Mouse (Mus musculus): Measurements from ENCODE around the gene Cacnb4.

The Cacnb4 gene

GRCm38 (mm10) chr2:52647255-52647998, 29.2 kb downstream of the Cacnb4 start:
- DNase-seq, result no peak

- DNase-seq, result no peak
These were observed 33.0 kb downstream of the Cacnb4 start for GRCm38 (mm10) chr2:52643657-52644056.

- no peak for DNase-seq
These were observed 37.1 kb downstream of the Cacnb4 start for GRCm38 (mm10) chr2:52639530-52639875.

- no peak for DNase-seq
These were observed 37.6 kb downstream of the Cacnb4 start for GRCm38 (mm10) chr2:52638857-52639529.

GRCm38 (mm10) chr2:52638226-52638625, 38.4 kb downstream of the Cacnb4 start:
- DNase-seq, result no peak

GRCm38 (mm10) chr2:52636051-52636450, 40.6 kb downstream of the Cacnb4 start:
- DNase-seq, result no peak

- no peak for DNase-seq
These were observed 41.3 kb downstream of the Cacnb4 start for GRCm38 (mm10) chr2:52635358-52635757.

- DNase-seq, result peak; percentile 73
These were observed 43.8 kb downstream of the Cacnb4 start for GRCm38 (mm10) chr2:52632880-52633279.

- DNase-seq, result peak; percentile 40
These were observed 48.4 kb downstream of the Cacnb4 start for GRCm38 (mm10) chr2:52628186-52628585.

- no peak for DNase-seq
These were observed 50.4 kb downstream of the Cacnb4 start for GRCm38 (mm10) chr2:52626266-52626665.

GRCm38 (mm10) chr2:52625731-52626130, 50.9 kb downstream of the Cacnb4 start:
- DNase-seq, result no peak

GRCm38 (mm10) chr2:52623921-52624404, 52.7 kb downstream of the Cacnb4 start:
- DNase-seq, result no peak

GRCm38 (mm10) chr2:52623461-52623860, 53.2 kb downstream of the Cacnb4 start:
- DNase-seq, result peak; percentile 28

GRCm38 (mm10) chr2:52622616-52623015, 54.0 kb downstream of the Cacnb4 start:
- no peak for DNase-seq

GRCm38 (mm10) chr2:52619406-52619974, 57.1 kb downstream of the Cacnb4 start:
- no peak for DNase-seq

- DNase-seq, result no peak
These were observed 57.8 kb downstream of the Cacnb4 start for GRCm38 (mm10) chr2:52618804-52619203.

- DNase-seq, result no peak
These were observed 61.2 kb downstream of the Cacnb4 start for GRCm38 (mm10) chr2:52615429-52615828.

- DNase-seq, result no peak
These were observed 62.7 kb downstream of the Cacnb4 start for GRCm38 (mm10) chr2:52613888-52614287.

GRCm38 (mm10) chr2:52609486-52609885, 67.1 kb downstream of the Cacnb4 start:
- DNase-seq, result no peak

GRCm38 (mm10) chr2:52607857-52608485, 68.7 kb downstream of the Cacnb4 start:
- DNase-seq, result no peak

- no peak for DNase-seq
These were observed 70.3 kb downstream of the Cacnb4 start for GRCm38 (mm10) chr2:52606331-52606730.

GRCm38 (mm10) chr2:52605321-52605720, 71.3 kb downstream of the Cacnb4 start:
- DNase-seq, result peak; percentile 69

- DNase-seq, result no peak
These were observed 72.0 kb downstream of the Cacnb4 start for GRCm38 (mm10) chr2:52604651-52605020.
